Mouse (Mus musculus) heart, postnatal 36 days (tissue): ENCODE measurements around the gene Gm17660. TPM values are rescaled to one million over a fixed set of nuclear protein-coding genes. Genes with fewer than 3 reads are reported as not detected.

Source experiments
- DNase-seq, 2 experiments: peaks; one replicate each; pipeline ENCODE4 v3.0.0; 2021 to 2022
- intact Hi-C: fragments of 180-260 bp; cut with DNase I; formaldehyde crosslinking; loops from one replicate; pipeline ENCODE4 v1.15.1; 2025
- total RNA-seq, 2 experiments: library from RNA; stranded (reverse); gene quantifications; 2 replicates each; pipeline ENCODE4 v1.2.3; 2021

Gm17660 gene
- total RNA-seq, result not detected

DNA sequence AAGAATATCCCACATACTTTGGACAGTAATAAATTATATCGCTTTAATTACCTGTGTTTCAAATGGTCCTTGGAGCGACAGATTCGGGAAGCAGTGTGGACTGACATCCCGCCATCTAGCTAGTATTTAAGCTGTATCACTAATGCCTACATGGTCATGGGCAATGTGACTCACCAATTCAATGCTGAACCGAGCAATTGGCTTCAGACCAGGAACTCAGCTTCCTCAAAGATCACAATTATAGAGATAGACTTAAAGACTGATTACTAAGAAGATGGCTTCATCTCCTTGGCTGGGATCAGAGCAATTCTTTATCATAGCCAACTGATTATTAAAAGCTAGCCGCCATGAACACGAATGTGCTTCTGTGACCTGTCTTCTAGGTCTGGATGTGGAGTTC lies at the start of gene Gm17660:
Gene Gm17660 (minus strand): TSS at position 101 of the 400 bp plus-strand sequence.
- DNase-seq, result no peak
- intact Hi-C loops, result loop anchor here (10.0 kb wide), 1 partner anchor 367 kb away; no protein-coding TSS in a partner anchor

GRCm38 (mm10) chr5:104126561-104127320 lies 49.3 kb upstream of the Gm17660 start:
- intact Hi-C loops, result no loop called here
- DNase-seq, result peak in 1 of 2 experiments; percentile 39

- intact Hi-C loops, result no loop called here
- DNase-seq, result no peak
Observed at GRCm38 (mm10) chr5:104124016-104124658, 46.7 kb upstream of the Gm17660 start.

GRCm38 (mm10) chr5:104115890-104116289 lies 38.5 kb upstream of the Gm17660 start:
- intact Hi-C loops, result loop anchor here (10.0 kb wide), 1 partner anchor 1029 kb away; no protein-coding TSS in a partner anchor
- DNase-seq, result peak in 1 of 2 experiments; percentile 36

DNA sequence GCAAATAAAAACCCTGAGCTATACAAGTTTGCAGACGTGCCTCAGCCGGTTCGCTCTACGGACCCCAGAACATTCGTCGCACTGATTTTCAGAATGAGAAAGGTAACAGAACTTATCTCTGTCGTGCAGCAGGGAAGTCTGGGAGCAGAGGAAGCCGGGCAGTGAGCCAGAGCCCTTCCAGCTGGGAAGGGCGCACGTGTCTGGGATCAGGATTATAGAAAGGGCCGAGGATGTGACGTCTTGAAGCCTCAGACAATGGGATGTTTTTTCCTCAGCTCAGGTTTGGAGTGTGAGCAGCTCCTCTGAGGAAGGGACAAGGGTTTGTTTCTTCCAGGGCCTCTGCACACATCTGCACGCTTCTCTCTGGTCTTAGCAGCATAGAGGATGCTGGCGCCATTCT lies 37.7 kb upstream of the Gm17660 start:
- intact Hi-C loops, result loop anchor here (10.0 kb wide), 1 partner anchor 1030 kb away; no protein-coding TSS in a partner anchor
- DNase-seq, result peak; percentile 79 to 83

- intact Hi-C loops, result loop anchor here (2.0 to 10.0 kb wide), 2 partner anchors 17 to 1031 kb away; no protein-coding TSS in a partner anchor
- DNase-seq, result peak in 1 of 2 experiments; percentile 70
Observed at GRCm38 (mm10) chr5:104113491-104114172, 36.2 kb upstream of the Gm17660 start, which contains the start of gene Sparcl1. Sparcl1 (minus strand) TSS chr5:104113733.

DNA sequence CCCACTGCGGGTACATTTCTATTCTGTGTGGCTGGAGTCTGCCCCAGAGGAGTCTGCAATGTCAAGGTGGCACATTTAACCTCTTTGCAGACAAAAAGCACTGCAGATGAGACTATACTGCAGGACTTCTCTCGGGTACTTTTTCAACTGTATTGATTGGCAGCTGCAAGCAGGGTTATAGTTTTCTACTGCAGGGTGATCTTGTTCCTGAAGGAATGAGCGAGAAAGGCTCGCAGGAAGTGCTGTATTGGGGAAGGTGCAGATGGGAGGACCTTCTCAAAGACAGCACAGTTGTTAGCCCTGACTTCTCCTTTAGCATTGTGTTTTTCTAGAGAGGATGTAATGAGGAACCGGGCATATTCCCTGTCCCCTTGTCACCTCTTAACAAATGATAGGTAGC lies 35.1 kb upstream of the Gm17660 start:
- intact Hi-C loops, result loop anchor here (2.0 to 10.0 kb wide), 2 partner anchors 16 to 1032 kb away; no protein-coding TSS in a partner anchor
- peak in 1 of 2 experiments; percentile 35 for DNase-seq

- intact Hi-C loops, result loop anchor here (2.0 to 10.0 kb wide), 2 partner anchors 15 to 1033 kb away; no protein-coding TSS in a partner anchor
Observed at GRCm38 (mm10) chr5:104112016-104112415, 34.6 kb upstream of the Gm17660 start.

DNA sequence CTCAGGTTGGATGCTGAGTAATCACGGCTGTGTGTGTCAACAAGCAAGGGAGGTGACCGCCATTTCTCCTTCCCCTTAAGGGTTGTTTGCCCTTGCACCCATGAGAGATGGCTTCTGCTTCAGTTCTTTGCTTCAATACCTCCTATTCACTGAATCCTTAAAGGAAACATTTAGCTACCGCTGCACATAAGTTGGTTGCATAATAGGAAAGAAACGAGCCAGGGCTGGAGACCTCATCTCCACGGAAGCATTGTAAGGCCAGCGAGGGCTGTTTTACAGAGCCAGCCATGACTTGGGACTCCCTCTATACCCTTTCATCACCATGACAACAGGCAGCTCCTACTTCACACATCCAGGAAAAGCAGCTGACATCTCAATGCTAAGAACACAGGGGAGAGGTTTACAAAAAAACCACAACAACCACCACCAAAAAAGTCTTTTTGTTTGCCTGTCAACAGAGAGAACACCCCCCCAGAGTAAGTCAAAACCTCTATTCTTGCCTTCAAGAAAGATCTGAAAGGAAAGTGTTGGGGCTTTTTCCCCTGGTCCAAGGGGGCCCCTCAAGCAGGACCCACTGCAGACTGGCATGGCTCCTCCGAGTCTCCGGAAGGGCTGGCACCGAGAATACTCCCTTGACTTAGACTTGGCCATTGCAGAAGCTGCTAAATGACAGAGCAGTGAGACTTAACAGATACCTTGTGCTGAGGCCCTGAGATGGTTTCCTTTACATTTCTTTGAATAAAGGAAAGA lies 32.9 kb upstream of the Gm17660 start:
- peak in 1 of 2 experiments; percentile 37 for DNase-seq
- intact Hi-C loops, result loop anchor here (10.0 kb wide), 1 partner anchor 1034 kb away; no protein-coding TSS in a partner anchor

More at GRCm38 (mm10) chr5:104112016-104112415, 34.6 kb upstream of the Gm17660 start:
- DNase-seq, result peak in 1 of 2 experiments; percentile 26

GRCm38 (mm10) chr5:104109516-104109915 lies 32.1 kb upstream of the Gm17660 start:
- no peak for DNase-seq
- intact Hi-C loops, result no loop called here

- DNase-seq, result no peak
- intact Hi-C loops, result no loop called here
Observed at GRCm38 (mm10) chr5:104108879-104109369, 31.5 kb upstream of the Gm17660 start.

DNA sequence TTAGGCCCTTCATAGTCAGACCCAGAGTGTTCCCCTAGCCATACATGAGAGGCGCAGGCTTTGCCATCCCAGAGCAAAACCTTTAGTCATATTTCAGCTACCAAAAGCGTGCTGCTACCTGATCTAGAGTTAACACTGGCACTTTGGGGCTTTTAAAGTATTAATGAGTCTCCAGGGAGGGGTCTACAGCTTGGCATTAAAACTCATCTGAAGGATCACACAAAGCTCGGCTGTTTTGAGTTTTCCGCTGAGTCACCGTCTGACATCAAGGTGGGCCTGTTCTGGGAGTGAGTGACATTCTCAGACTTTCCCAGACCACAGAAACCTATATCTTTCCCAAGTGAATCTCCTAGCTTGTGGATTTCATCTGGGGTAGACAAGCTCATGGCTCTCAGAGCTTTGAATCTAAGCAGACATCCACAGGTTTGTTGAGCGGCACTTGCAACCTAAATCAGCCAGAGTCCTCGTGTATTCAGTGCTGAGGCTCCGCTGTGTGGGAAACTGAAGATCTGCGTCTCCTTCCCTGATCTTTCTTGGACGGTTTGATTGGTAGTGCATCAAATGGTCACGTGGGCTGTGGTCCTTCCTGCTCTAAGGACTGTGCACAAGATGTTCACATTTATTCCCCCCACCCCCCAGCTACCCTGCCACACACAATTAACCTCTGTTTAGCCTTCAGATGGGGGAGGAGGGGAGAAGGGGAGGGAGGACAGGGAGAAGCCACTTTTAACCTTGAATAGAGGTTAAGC lies 30.9 kb upstream of the Gm17660 start:
- intact Hi-C loops, result no loop called here
- no peak for DNase-seq

DNA sequence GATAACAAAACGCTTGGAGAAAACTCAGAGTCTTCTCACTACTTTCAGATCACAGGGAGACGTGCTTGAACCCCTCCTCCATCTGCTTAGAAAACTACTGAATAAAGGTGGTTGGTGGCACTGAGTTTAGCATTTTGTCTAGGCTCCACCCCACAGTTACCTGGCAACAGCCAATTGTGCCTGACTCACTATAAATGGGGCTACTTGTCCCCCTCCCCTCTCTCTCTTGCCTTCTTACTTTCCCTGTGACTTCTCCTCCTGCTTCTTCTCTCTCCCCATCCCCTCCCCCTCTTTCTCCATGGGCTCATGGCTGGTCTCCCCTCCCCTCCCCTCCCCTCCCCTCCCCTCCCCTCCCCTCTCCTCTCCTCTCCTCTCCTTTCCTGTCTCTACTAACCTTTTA lies 26.7 kb upstream of the Gm17660 start:
- no peak for DNase-seq
- intact Hi-C loops, result no loop called here

DNA sequence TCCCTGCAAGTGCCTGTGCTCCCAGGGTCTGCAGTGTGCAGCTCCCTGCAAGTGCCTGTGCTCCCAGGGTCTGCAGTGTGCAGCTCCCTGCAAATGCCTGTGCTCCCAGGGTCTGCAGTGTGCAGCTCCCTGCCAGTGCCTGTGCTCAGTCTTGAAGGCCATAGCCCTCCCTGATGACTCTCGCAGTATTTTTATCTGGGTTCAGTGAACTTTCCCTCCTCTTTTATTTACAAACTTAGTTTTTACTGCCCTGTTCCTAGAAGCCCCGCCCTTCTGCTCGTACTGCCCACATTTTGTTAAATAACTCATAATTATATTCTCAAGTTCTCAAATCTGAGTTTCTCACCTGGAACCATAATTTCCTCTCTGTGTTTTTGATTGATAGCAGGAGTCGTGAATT lies 25.8 kb upstream of the Gm17660 start:
- intact Hi-C loops, result no loop called here
- no peak for DNase-seq

DNA sequence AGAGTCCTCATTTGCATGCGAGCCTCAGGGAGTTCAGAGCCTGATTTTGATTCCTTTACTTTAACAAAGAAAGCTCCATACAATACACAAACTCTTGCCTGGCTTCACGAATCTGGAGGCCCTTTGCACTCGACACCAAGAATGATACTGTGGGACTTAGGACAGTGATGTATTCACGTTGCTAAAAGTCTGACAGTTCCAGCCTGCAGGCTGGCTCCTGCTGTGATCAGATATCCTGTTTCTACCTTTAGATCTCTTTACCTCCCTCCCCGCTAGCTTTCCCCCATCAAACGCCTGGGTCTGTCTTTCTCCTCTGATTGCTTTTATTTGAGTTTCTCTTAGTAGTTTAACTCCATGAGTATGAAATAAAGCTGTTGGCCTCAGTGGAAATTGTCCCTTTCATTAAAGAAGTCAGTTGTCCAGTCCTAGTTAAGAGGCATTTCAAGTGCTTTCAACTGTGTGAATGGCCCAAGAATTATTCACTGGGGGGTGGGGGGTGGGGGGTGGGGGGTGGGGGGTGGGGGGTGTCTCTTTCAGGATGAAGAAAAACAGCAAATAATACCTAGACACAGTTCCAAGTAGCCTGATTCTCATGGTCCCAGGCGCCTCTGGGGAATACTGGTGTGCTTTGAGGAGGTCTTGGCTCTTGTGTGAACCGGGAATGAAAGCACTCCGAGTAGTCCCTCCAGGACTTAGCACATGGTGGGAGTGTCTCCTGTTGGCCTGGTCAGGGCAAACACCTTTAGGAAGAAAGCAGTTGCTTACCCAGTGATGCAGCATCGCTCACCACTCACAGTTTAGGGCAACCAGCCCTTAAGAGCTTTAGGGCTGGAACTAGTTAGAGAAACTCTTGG lies 24.5 kb upstream of the Gm17660 start:
- intact Hi-C loops, result no loop called here
- DNase-seq, result peak in 1 of 2 experiments; percentile 26

GRCm38 (mm10) chr5:104096078-104096938 lies 18.9 kb upstream of the Gm17660 start:
- peak; percentile 26 to 55 for DNase-seq
- intact Hi-C loops, result loop anchor here (2.0 kb wide), 1 partner anchor 16 kb away; the partner anchor contains the start of gene Sparcl1
